Mouse (Mus musculus): ENCODE data around the gene Prpf38b. TPM values are rescaled to one million over a fixed set of nuclear protein-coding genes. Genes with fewer than 3 reads are reported as not detected.
A peak's percentile ranks its signal among the peaks of the same experiment; 100 is the strongest.
"Not testable (repeated sequence)": the region's sequence is repeated elsewhere in the genome, so short reads cannot be mapped to it uniquely, and the experiment has no call there.

Gene Prpf38b
- polyA plus RNA-seq, 3 experiments from 2014 or later: 89.4 to 147 (median 131) TPM

GRCm38 (mm10) chr3:108900147-108900546 is 11.4 kb downstream of the Prpf38b start:
- peak; percentile 62 for ATAC-seq

DNA sequence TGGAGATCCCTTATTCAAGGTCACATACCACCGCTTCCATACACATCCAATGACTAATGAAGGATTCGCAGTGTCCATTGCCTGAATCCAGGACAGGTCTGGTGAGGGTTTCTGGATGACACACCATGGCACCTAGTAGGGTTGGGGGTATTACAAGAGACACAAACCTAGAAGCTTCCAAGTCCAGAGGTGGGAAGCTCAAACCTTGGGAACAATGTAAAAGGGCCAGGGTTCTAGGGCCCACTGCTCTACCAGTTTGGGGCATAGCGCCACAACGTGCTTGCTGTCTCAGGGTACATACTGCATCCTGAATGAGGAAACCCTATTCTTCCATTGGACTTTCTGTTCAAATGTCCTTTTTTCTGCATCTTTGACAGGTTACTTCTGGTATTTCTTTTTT is 12.9 kb downstream of the Prpf38b start:
- no peak for ATAC-seq

DNA sequence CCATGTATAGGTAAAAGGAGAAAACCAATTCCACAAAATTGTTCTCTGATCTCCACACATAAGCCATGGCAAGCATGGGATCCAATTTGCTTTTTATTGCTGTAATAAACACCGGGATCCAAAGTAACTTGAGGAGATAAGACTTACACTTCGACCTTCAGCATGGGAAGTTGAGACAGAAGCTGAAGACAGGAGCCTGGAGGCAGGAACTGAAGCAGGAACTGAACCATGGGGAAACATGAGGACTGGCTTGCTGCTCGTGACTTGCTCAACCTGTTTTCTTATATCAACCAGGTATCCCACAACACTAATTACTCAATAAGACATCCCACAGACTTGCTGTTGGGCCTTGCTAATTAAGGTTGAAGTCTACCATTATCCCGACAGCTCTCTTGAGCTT is 18.6 kb downstream of the Prpf38b start:
- ATAC-seq: no peak

DNA sequence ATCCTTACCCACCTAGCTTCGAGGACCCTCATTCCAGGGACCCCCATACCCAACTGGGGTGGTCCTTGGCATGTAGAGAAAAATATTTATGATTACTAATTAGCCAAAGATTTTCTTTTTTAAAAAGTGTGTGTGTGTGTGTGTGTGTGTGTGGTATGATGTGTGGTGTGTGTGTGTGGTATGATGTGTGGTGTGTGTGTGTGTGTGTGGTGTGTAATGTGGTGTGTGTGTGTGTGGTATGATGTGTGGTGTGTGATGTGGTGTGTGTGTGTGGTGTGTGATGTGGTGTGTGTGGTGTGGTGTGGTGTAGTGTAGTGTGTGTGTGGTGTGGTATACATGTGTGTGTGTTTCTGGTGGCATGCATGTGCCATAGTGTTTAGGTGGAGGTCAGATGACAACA is 19.4 kb downstream of the Prpf38b start:
- no peak for ATAC-seq

DNA sequence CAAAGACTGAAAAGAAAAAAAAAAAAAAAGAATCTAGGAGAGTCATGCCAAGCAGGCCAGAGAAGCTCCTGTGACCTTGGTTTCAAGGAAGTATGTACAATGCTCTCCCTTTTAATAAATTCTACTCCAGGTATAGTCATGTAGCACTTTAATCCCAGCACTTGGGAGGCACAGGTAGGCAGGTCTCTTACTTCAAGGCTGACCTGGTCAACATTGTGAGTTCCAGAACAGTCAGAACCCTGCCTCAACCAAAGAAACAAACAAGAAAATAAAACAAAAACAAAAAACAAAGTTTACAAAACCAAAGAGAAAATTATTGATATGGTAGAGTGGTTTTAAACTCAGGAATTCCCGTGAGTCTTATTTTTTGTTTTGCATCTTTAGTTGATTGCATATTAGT is 21.6 kb downstream of the Prpf38b start, which contains the start of gene Fndc7:
Fndc7 (minus strand) TSS at position 101 of the 400 bp plus-strand sequence.
- no peak for ATAC-seq

GRCm38 (mm10) chr3:108887618-108887975 is 23.9 kb downstream of the Prpf38b start:
- no peak for ATAC-seq

DNA sequence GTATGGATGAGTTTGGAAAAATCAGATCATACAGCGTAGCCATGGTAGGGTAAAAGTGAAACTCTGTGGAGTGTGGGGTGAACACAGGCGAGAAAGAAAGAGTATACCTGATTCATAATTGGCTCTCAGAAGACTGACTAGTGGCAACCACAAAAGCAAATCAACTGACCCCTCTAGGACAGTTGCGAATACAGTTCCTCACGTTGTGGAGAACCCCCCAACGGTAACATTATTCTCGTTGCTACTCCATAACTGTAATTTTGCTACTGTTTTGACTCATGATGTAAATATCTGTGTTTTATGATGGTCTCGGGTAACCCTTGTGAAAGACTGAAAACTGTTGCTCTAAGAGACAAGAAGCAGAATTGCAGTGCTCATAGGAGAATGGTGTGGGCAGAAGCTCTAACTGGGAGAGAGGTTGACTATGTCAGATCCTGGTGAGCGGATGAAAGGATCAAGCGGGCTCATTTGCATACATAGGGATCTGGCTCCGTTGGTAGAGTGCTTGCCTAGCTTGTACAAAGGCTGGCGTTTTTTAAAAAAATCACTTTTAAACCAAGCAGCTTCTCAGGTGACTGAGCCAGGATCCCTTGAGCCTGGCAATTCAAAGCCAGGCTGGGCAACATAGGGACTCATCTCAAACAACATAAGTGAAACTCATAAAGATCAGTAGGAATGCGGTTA is 24.5 kb downstream of the Prpf38b start:
- ATAC-seq: no peak

DNA sequence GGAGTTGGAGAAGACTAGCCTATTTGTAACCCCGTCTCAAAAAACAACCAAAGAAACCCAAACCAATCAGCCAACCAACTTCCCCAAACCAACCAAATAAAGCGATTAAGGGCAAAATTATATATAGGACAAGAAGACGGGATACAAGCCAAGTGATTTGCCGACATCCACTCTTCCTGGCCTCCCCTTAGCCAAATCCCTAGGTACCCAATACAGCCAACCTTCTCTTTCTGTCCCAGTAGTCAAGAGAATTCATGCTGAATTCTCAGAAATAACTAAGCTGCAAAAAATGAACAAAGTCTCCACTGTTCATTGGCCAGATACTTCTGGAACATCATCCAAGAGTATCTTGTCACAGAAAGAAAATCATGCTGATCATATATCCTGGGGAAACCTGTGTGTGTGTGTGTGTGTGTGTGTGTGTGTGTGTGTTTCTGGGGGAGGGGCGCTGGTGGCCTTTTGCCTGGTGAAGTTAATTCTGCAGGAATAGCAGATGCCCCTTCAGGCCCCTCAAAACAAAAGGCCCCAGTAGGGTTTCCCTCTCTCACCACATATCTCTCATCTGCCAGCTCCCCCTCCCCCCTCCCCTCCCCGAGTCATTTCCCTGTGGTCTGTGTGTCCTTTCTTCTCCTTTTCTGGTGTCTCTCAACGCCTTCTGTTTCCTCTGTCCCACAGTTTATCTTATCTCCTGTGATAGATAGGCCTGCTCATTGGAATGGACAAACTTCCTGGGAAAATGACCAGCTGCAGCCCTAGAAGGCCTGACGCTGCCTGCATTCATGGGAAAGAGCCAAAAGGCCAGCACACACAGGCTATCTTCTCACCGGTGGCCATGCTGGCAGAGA is 25.6 kb downstream of the Prpf38b start:
- ATAC-seq: no peak

DNA sequence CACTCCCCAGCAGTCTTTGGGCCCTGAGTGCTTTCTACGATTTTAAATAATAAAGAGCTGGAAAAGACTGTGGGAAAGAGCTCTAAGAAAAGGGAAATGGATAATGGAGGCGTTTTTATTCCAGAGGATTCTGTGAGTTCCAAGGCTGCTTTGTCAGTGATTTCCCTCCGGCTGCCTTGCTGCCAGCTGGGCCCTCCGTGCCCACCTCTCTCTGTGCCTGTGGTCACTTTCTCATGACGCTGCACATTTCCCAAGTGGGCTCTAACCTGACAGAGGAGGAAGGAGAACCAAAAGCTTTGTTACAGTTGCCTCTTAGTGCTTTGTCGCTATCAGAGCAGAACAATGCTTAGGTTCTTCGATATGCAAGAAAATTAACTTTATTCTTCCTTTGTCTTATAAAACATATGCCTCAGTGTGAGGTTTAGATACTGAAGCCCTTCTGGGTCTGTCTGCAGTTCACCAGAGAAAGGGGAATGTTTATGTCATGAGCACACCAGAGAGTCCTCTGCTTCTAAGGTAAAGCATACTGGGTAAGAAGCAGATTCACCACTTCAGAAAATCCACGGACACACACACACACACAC is 26.7 kb downstream of the Prpf38b start:
- ATAC-seq: no peak

- ATAC-seq: no peak
These were observed 28.5 kb downstream of the Prpf38b start for GRCm38 (mm10) chr3:108883067-108883466.

GRCm38 (mm10) chr3:108881873-108882272 is 29.7 kb downstream of the Prpf38b start:
- not testable (repeated sequence) for ATAC-seq

DNA sequence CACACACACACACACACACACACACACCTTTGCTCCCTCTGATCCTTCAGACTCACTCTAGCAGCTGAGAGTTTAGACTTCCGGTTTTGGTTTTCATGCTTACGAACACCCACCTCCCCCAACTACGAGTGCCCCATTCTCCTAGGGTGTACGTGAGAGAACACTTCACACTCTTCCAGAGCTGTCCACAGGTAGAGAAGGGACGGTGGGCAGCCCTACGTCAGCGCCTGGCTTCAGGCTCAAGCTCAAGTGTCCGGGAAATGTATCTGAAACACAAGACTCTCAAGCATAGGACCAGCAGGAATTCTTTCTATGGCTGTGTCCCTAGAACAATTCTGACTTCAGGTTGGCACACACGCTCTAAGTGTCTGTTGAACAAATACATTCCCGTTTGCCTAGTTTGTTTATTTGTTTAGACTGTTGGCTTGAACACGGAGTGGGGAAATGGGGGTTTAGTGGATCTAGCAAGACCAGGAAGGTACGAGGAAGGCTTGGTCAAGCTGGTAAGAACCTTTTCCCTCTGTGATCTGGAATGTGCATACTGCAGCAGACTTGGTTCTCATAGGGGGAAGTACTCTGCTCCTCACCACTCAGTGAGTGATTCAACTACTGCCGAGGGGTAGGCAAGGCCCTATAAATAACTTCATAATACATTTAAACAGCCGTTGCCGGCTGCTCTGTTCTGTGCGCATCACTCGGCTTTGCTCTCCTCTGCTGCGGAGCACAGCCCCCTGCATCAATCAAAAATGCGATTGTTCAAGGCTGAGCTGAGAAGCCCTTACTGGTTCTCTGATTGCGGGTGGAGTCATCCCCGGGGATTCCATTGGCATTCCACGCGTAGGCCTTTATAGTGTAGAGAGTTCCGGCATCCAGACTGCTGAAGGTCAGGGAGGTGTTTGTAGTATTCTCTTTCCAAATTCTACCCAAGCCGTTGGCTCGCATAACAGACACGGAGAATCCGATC is 30.7 kb downstream of the Prpf38b start:
- ATAC-seq: peak; percentile 97

- ATAC-seq: peak; percentile 43
These were observed 31.6 kb downstream of the Prpf38b start for GRCm38 (mm10) chr3:108879836-108880435.

- no peak for ATAC-seq
These were observed 32.4 kb downstream of the Prpf38b start for GRCm38 (mm10) chr3:108879129-108879528.

GRCm38 (mm10) chr3:108870631-108871030 is 40.9 kb downstream of the Prpf38b start:
- ATAC-seq: no peak

DNA sequence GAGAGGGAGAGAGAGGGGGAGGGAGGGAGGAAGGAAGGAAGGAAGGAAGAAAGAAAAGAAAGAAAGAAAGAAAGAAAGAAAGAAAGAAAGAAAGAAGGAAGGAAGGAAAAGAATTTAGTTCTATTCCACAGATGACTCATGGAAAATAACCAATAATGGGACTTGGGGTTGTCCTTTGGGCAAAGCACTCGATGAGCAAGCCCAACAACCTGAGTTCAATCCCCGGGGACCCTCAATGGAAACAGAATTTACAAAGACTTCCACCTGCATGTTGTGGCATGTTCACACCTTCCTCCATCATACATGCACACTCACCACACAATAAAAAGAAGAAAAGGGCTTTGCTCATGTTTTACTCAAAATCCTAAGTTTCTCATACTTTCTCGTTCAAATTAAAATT is 44.1 kb downstream of the Prpf38b start:
- no peak for ATAC-seq

DNA sequence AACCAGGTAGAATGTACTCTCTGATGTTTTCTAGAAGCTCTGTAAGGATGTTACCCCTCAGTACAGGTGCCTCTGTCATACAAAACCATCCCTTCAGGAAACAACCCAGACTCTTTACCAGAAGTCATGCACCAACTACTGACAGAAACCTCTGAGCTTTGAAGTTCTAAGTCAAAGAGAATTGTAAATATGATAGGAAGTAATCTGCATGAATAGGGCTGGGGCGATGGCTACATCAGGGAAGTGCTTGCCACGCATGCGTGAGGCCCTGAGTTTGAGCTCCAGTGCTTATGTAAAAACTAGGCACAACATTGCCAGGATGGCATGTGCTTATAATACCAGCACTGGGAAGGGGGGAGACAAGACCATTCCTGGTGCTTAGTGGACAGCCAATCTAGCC is 45.9 kb downstream of the Prpf38b start:
- peak; percentile 98 for ATAC-seq

- ATAC-seq: peak; percentile 18
These were observed 46.4 kb downstream of the Prpf38b start for GRCm38 (mm10) chr3:108865129-108865528.

DNA sequence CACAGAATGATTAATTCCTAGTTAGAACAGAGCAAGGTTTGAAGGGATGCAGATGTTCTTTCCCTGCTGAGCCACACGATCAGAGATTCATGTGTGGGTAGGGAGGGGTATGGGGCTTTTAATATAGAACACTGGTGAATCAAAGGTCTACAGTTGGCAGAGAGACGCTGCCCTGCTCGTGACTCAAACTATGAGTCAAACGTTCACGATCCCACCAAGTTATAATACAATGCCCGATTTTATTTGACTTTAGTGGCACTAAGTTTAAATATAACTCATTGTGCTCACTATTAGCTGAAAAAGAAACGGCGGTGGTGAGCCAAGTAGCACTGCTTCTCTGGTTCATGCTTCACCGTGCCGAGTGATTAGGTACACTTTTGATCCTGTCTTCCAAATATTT is 48.4 kb downstream of the Prpf38b start:
- no peak for ATAC-seq

DNA sequence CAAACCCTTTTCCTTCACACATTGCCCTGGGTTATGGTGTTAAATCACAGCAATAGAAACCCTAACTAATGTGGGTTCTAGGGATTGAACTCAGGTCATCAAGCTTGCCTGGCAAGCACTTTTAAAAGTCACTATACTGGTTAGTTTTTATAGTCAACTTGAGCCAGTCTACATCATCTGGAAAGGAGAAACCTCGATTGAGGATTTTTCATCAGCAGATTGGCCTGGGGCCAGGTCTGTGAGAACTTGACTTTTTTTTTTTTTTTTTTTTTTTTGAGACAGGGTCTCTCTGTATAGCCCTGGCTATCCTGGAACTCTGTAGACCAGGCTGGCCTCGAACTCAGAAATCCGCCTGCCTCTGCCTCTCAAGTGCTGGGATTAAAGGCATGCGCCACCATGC is 49.2 kb downstream of the Prpf38b start:
- ATAC-seq: not testable (repeated sequence)

DNA sequence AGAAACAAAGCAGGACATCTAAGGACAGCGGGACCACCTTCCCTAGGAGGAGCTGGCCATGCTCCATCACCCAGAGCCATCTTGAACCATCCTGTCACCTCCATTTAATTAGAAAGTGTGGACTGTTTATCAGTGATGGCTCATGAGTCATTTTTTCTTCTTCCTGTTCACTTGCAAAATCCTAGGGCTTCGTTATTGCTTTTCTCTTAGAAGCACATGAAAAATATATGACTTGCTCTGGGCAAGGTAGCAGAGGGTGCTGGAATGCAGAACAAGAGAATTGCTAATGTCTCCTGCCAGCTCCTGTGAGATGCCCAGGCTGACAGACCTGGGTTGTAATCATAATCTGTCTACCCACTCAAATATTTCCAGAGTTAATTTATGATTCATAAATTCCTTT is 50.7 kb downstream of the Prpf38b start:
- ATAC-seq: no peak

DNA sequence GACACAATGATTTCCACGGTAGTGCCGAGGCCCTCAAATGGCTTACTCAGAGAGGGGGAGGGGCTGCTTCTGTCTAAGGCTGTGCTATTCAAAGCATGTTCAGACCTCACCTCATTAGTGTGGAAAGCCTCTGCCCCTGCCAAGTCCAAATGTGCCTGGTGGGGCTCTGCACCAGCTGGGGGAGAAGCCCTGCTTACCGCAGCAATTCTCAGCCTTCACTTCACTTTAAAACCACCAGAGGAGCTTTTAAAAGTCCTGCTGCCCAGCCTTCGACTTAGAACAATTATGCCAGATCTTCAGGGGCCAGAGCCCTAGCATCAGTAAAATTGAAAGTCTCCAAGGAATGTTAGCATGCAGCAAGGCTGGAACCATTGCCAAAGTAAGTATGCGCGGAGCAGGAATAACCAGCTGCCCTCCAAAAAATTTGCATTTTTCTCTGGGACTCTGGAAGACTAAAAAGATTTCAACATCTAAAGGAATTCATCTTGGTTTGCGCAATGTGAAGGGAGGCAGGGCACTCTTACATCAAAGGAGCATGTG is 53.2 kb downstream of the Prpf38b start:
- no peak for ATAC-seq
